Mouse (Mus musculus) liver, adult 2 months (tissue): ENCODE measurements around the gene Tia1. TPM values are rescaled to one million over a fixed set of nuclear protein-coding genes. Genes with fewer than 3 reads are reported as not detected.
A peak's percentile ranks its signal among the peaks of the same experiment; 100 is the strongest.

ENCODE experiments used
- DNase-seq: peaks from one replicate; pipeline ENCODE4 v3.0.0-alpha.2; 2011; ENCODE audit warnings: low read depth, low spot score; ENCODE audit errors: extremely low read depth
- H3K27ac ChIP-seq: fragments of 200-500 bp; replicated peaks from 2 replicates; pipeline ENCODE4 v1.5.1; 2012; ENCODE audit warnings: low read depth, mild to moderate bottlenecking, control low read depth, inconsistent platforms, low read length; ENCODE audit not compliant: insufficient read depth
- H3K27me3 ChIP-seq: fragments of 200-500 bp; 2 replicates; pipeline ENCODE4 v1.6.1; 2012; ENCODE audit warnings: mild to moderate bottlenecking, moderate library complexity, low read length, inconsistent platforms; ENCODE audit not compliant: control insufficient read depth, insufficient read depth
- H3K36me3 ChIP-seq: fragments of 200-500 bp; 2 replicates; pipeline ENCODE4 v1.6.1; 2012; ENCODE audit warnings: low read length, inconsistent platforms; ENCODE audit not compliant: control insufficient read depth, insufficient read depth
- H3K4me1 ChIP-seq: fragments of 200-500 bp; 2 replicates; pipeline ENCODE4 v1.6.1; 2011; ENCODE audit warnings: low read length; ENCODE audit not compliant: control insufficient read depth, insufficient read depth
- H3K4me3 ChIP-seq: fragments of 200-500 bp; 2 replicates; pipeline ENCODE4 v1.5.1; 2011; ENCODE audit warnings: low read depth, mild to moderate bottlenecking, control low read depth, low read length, moderate library complexity; ENCODE audit not compliant: insufficient read depth
- H3K79me2 ChIP-seq: fragments of 200-500 bp; 2 replicates; pipeline ENCODE4 v1.6.1; 2012; ENCODE audit warnings: inconsistent platforms, mild to moderate bottlenecking, low read length, moderate library complexity; ENCODE audit not compliant: control insufficient read depth, insufficient read depth
- H3K9ac ChIP-seq: fragments of 200-500 bp; 2 replicates; pipeline ENCODE4 v1.6.1; 2012; ENCODE audit warnings: low read depth, mild to moderate bottlenecking, control low read depth, inconsistent platforms, low read length
- CTCF ChIP-seq: fragments of 200-500 bp; IDR thresholded peaks from 2 replicates; pipeline ENCODE4 v1.5.1; 2011; ENCODE audit warnings: low read depth, low read length, control low read depth
- POLR2A ChIP-seq: fragments of 200-500 bp; IDR thresholded peaks from 2 replicates; pipeline ENCODE4 v1.6.1; 2011; ENCODE audit warnings: low read length, control low read depth; ENCODE audit not compliant: insufficient read depth; ENCODE audit errors: extremely low read depth
- WGBS: fragments of 180-500 bp; shearing (Covaris S2); methylation state at CpG from one replicate; pipeline ENCODE4 v1.1.7; 2018; 5-methylcytosine and 5-hydroxymethylcytosine counted together
- polyA plus RNA-seq: library from polyadenylated mRNA; depleted of rRNA; stranded (reverse); fragments of >200 nt; gene quantifications from 2 replicates; pipeline ENCODE4 v1.2.3, GENCODE M21; 2012
- total RNA-seq: library from RNA; depleted of rRNA; stranded (reverse); fragments of >200 nt; gene quantifications from 2 replicates; pipeline ENCODE4 v1.2.3, GENCODE M21; 2014

The Tia1 gene
- total and polyA plus RNA-seq, 2 experiments = 4.0 to 13.6 TPM

DNA sequence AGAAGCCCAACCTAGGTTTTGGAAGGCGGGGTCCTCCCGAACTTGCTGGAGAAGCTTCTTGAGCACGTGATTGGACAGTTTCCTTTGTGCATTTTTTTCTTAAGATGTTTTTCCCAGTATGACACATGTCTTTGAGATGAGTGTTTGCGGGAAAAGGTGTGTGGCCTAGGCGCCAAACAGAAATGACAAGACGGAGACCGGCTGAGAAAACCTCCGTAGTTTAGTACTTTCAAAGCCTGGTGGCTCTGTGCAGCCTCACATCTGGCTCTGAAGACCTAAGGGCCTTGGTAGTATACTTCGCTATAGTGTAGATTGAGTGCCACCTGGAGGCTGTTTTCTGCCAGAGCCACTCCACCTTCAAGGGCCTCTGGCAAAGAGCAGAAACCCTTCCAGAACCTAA is 3.0 kb upstream of the Tia1 start:
- WGBS = 5% methylated on average over 9 of the region's 9 CpGs
- peak; percentile 74 for TF ChIP-seq CTCF
- no peak for TF ChIP-seq POLR2A
- DNase-seq = peak; percentile 82
- H3K79me2 ChIP-seq = 0 out of 2 replicates have a peak, but pooled peaks cover 2% of the 10 kb centered on the region
- H3K36me3 ChIP-seq = no peaks in the 10 kb centered on the region
- H3K27me3 ChIP-seq = no peaks in the 10 kb centered on the region
- no peak overlapping the region for H3K9ac ChIP-seq
- H3K4me1 ChIP-seq = peaks cover 10% of the 10 kb centered on the region
- no peak overlapping the region for H3K27ac ChIP-seq
- H3K4me3 ChIP-seq = no peak overlapping the region

DNA sequence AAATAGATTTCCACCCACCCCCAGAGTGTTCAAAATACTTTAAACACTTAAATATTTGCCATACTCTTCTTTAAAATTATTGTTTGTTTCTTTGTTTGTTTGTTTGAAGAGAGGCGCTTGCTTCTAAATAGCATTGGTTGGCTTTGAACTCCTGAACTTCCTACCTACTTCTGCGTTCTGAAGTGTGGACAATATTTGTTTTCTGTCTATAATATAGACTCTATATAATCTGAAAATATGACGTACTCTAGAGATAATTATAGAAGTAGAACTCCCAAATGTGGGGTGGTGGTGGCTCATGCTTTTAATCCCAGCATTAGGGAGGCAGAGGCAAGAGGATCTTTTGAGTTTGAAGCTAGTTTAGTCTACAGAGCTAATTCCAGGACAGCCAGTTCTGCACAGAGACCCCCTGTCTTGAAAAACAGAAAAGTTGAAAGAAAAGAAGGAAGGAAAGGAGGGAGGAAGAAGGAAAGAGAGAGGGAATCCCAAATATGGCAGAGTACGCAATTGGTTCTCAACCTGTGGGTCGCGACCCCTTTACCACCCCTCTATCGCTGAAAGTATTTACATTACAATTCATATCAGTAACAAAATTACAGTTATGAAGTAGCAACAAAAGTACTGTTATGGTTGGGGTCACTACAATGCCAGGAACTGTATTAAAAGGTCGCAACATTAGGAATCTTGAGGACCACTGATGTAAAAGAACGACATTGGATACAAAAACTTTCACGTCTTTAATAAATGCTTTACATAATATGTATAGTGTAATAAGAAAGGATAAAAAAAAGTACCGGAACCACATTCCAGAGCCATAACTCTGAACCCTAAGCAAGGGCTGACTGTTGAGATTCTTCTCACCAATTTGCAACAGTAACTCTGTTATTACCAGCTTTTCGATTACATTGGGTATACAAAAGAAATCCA is 1.1 kb upstream of the Tia1 start:
- TF ChIP-seq POLR2A (no peak), CTCF (no peak)
- no peak overlapping the region for H3K27ac ChIP-seq
- no peak overlapping the region for H3K9ac ChIP-seq
- peaks cover 10% of the 10 kb centered on the region for H3K4me1 ChIP-seq
- WGBS = 51% methylated on average over 12 of the region's 12 CpGs
- DNase-seq = no peak
- no peaks in the 10 kb centered on the region for H3K36me3 ChIP-seq
- H3K4me3 ChIP-seq = peak overlapping the region; percentile 26; the same call in 1 of the 2 replicates
- peaks cover 4% of the 10 kb centered on the region; the same call in 1 of the 2 replicates for H3K79me2 ChIP-seq
- no peaks in the 10 kb centered on the region for H3K27me3 ChIP-seq

DNA sequence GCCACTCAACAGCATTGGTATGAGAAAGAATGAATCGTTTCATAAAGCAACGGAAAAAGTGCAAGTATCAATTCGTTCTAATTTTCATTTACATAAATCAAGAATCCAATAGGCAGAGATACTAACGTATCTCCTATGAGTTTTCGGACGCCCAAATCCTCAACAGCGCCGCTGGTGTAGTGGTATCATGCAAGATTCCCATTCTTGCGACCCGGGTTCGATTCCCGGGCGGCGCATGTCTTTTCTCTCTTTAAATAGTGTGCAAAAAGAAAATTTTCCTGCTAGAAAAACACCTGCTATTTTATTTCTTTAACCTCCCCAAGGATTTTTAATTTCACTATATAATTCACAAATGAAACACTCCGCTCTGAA is 305 bp upstream of the Tia1 start:
- Histone ChIP-seq H3K4me3 (peak overlapping the region; percentile 93; the same call in 1 of the 2 replicates), H3K27ac (no peak overlapping the region), H3K79me2 (peaks cover 4% of the 10 kb centered on the region; the same call in 1 of the 2 replicates), H3K27me3 (no peaks in the 10 kb centered on the region), H3K36me3 (no peaks in the 10 kb centered on the region), H3K9ac (no peak overlapping the region), H3K4me1 (peaks cover 10% of the 10 kb centered on the region)
- no peak for DNase-seq
- TF ChIP-seq POLR2A (no peak), CTCF (no peak)
- under 1% methylated on average over 15 of the region's 15 CpGs for WGBS

DNA sequence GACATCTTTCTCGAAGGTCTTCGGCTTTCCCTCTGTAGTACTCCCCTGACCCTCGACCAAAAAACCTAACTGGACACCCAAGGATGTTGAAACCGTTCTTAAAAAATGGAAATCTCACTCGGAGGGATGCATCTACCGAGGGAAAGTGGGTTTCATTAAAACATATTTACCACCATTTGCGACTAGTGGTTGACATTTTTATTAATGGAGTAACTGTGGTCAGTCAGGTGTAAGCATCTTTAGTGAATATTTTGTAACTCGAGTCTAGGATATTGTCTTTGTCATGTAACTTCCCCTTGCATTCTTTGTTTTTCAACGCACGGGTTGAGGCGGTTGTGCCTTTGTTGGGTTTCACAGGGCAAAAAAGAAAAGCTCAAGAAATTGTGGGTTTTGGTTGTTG is 977 bp downstream of the Tia1 start:
- no peak for DNase-seq
- H3K79me2 ChIP-seq = peaks cover 7% of the 10 kb centered on the region; the same call in 1 of the 2 replicates
- H3K36me3 ChIP-seq = no peaks in the 10 kb centered on the region
- H3K27ac ChIP-seq = no peak overlapping the region
- TF ChIP-seq POLR2A (no peak), CTCF (no peak)
- peak overlapping the region; percentile 93; the same call in 1 of the 2 replicates for H3K4me3 ChIP-seq
- no peaks in the 10 kb centered on the region for H3K27me3 ChIP-seq
- H3K9ac ChIP-seq = no peak overlapping the region
- 3% methylated on average over 11 of the region's 11 CpGs for WGBS
- peaks cover 10% of the 10 kb centered on the region for H3K4me1 ChIP-seq

DNA sequence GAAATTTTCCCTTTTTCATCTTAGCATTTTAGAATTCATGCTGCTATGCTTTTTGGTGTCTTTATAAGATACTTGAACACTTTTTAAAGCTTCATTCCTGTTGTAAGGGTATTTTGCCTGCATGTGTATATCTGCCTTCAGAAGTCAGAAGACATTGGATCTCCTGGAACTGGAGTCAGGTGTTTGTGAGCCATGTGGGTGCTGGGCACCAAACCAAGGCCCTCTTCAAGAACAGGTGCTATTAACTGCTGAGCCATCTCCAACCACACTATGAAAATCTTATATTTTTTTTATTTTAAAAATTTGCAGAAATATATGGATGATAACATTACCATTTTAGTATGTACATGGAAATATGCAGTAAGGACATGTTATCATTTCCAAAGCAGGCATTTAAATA is 2.3 kb downstream of the Tia1 start:
- DNase-seq = no peak
- Histone ChIP-seq H3K27me3 (no peaks in the 10 kb centered on the region), H3K27ac (no peak overlapping the region), H3K79me2 (peaks cover 7% of the 10 kb centered on the region; the same call in 1 of the 2 replicates), H3K36me3 (no peaks in the 10 kb centered on the region), H3K4me1 (peaks cover 6% of the 10 kb centered on the region; the same call in 1 of the 2 replicates), H3K9ac (no peak overlapping the region), H3K4me3 (no peak overlapping the region)
- TF ChIP-seq POLR2A (no peak), CTCF (no peak)

DNA sequence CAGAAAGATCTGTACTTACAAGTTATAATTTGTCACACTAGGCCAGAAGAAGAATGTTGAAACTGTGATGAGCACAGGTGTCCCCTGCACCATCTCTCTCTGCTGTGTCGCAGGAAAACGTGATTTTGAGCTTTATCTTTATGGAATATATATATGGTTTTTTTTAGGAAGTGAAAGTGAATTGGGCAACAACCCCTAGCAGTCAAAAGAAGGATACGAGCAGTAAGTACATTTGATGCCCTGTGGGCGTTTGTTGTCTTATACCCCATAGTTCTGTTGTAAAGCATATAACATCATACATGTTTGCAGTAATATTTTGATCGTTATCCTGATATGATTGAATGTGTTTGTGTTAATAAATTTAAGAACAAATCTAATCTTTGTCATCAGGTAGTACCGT is 14.7 kb downstream of the Tia1 start:
- Histone ChIP-seq H3K79me2 (no peaks in the 10 kb centered on the region), H3K27me3 (no peaks in the 10 kb centered on the region), H3K4me3 (no peak overlapping the region), H3K27ac (no peak overlapping the region), H3K9ac (no peak overlapping the region), H3K36me3 (peaks cover 41% of the 10 kb centered on the region), H3K4me1 (no peaks in the 10 kb centered on the region)
- no peak for DNase-seq
- TF ChIP-seq POLR2A (no peak), CTCF (no peak)
- 87% methylated on average over 6 of the region's 6 CpGs for WGBS
